In the genomic region with DNA sequence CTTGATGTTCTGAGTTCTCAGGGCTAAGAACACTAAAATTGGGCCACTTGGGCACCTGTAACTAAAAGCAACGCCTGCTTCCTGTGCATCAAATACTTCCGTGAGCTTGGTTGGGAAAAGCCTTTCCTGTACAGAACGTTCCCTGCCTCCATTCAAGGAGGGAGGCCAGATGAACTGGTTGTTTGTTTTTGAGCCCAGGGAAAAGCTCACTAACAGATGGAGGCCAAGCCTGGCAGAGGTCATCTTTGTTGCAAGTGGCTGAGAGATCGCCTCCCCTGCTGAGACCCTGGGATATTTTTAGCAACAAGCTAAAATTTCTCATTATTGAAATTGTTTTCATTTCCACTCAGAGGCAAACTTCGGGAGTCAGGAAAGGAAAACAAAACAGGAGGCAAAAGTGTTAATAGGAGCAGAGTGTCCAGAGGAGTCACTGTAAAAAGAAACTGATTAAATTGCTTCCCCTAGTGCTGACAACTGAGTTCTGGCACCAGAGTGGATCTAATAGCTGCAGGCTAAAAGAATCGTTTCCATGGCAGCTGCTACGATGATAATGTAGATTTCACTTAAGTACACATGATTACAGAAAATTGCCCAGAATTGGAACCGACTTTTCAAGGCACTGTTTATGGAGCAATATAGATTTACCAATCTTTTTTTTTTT, we compare ENCODE assay signal across 9 mouse cellular contexts.
DNase-seq lines count a peak whose midpoint lies in the region; ATAC-seq and TF ChIP-seq lines count a peak whose summit lies in the region.
"Had no signal": no experiment of that assay in that cellular context is flagged by ENCODE, and none has a peak within 500 bp of the region (broad histone marks: within the 10 kb centered on the region; RNA-seq: fewer than 3 reads in every experiment).

No protein-coding gene starts in this region.

- no peaks in the 10 kb centered on the region for H3K36me3 ChIP-seq in embryonic facial prominence, embryonic 15.5 days
- H3K36me3 ChIP-seq in limb, embryonic 14.5 days (ENCODE audit: control insufficient read depth, insufficient read depth, low read length) = no peaks in the 10 kb centered on the region
- H3K36me3 ChIP-seq: lung, embryonic 15.5 days had no signal

- H3K4me2 ChIP-seq in embryonic facial prominence, embryonic 15.5 days (replicated peaks) = no peak overlapping the region; the same call in 1 of the 2 replicates
- no peak overlapping the region for H3K4me2 ChIP-seq in limb, embryonic 14.5 days (replicated peaks; ENCODE audit: low read depth, low read length, severe bottlenecking)
- H3K4me2 ChIP-seq: lung, embryonic 15.5 days had no signal

- H3K9me3 ChIP-seq in embryonic facial prominence, embryonic 15.5 days (replicated peaks) = no peaks in the 10 kb centered on the region
- H3K9me3 ChIP-seq in limb, embryonic 14.5 days (ENCODE audit: control insufficient read depth, low read length) = no peaks in the 10 kb centered on the region
- H3K9me3 ChIP-seq: lung, embryonic 15.5 days had no signal

- TF ChIP-seq POLR2A in limb, embryonic 14.5 days (IDR thresholded peaks at IDR 0.05; ENCODE audit: borderline replicate concordance, extremely low read depth, insufficient read depth, insufficient read length) = no peak

- no peak for DNase-seq in frontal cortex, postnatal 25 days (ENCODE audit: low spot score in 2 of 2)
- DNase-seq in adrenal gland, postnatal 36 days = peak; percentile 20 to 30
- DNase-seq in heart, postnatal 25 days (ENCODE audit: low spot score) = peak; percentile 46
- DNase-seq in limb, embryonic 14.5 days (ENCODE audit: low spot score) = peak; percentile 39
- DNase-seq in spleen, adult 18-20 months = no peak

- no peak overlapping the region for H3K9ac ChIP-seq in embryonic facial prominence, embryonic 15.5 days
- H3K9ac ChIP-seq in limb, embryonic 14.5 days (ENCODE audit: low read depth, low read length, severe bottlenecking) = no peak overlapping the region
- H3K9ac ChIP-seq: lung, embryonic 15.5 days had no signal

- peak overlapping the region; percentile 22; the same call in 1 of the 2 replicates for H3K27ac ChIP-seq in embryonic facial prominence, embryonic 15.5 days (replicated peaks)
- no peak overlapping the region for H3K27ac ChIP-seq in limb, embryonic 14.5 days (replicated peaks; ENCODE audit: low read depth, low read length)
- H3K27ac ChIP-seq: lung, embryonic 15.5 days had no signal

- intact Hi-C loops in heart, postnatal 25 days (cut with DNase I) = no loop called here

- H3K27me3 ChIP-seq in embryonic facial prominence, embryonic 15.5 days = no peaks in the 10 kb centered on the region
- H3K27me3 ChIP-seq in limb, embryonic 14.5 days (ENCODE audit: control insufficient read depth, insufficient read depth, low read length) = no peaks in the 10 kb centered on the region
- H3K27me3 ChIP-seq: lung, embryonic 15.5 days had no signal

- no peak overlapping the region for H3K4me3 ChIP-seq in embryonic facial prominence, embryonic 15.5 days (replicated peaks)
- H3K4me3 ChIP-seq in limb, embryonic 14.5 days (replicated peaks; ENCODE audit: low read length) = no peak overlapping the region
- H3K4me3 ChIP-seq: lung, embryonic 15.5 days had no signal

- ATAC-seq in frontal cortex, adult (ENCODE audit: low TSS enrichment) = peak; percentile 73
- ATAC-seq in embryonic facial prominence, embryonic 15.5 days (ENCODE audit: insufficient number of reproducible peaks, low FRiP score, low TSS enrichment, low read depth) = no peak
- no peak for ATAC-seq in limb, embryonic 14.5 days (ENCODE audit: low FRiP score, low read depth)
- no peak for ATAC-seq in erythroblast, adult 5-6 weeks (replicated peaks; ENCODE audit: low FRiP score, poor library complexity, severe bottlenecking)

- peaks cover 11% of the 10 kb centered on the region; the same call in 1 of the 2 replicates for H3K4me1 ChIP-seq in embryonic facial prominence, embryonic 15.5 days
- H3K4me1 ChIP-seq in limb, embryonic 14.5 days (ENCODE audit: control insufficient read depth, insufficient read depth, low read length) = peaks cover 12% of the 10 kb centered on the region; the same call in 1 of the 2 replicates

- WGBS in embryonic facial prominence, embryonic 15.5 days = 13% methylated on average over 8 of the region's 8 CpGs
- 33% methylated on average over 8 of the region's 8 CpGs for WGBS in limb, embryonic 14.5 days

Comparison
In these comparisons a context has a peak if more than half of its experiments do, and no peak if none do; other contexts are left out.
1. DNase-seq: peak in adrenal gland, postnatal 36 days (2 of 2), heart, postnatal 25 days (single experiment) and limb, embryonic 14.5 days (single experiment); none in frontal cortex, postnatal 25 days (0 of 2) and spleen, adult 18-20 months (0 of 2).